Mouse (Mus musculus): ENCODE measurements around the gene Siva1. TPM values are rescaled to one million over a fixed set of nuclear protein-coding genes. Genes with fewer than 3 reads are reported as not detected.

Siva1 gene
- 176 and 229 TPM in 2 replicates for polyA plus RNA-seq (2012; rRNA removed)

GRCm38 (mm10) chr12:112644180-112644854 is at the start of gene Siva1:
TSS of gene Siva1 (plus strand) at chr12:112644679.

GRCm38 (mm10) chr12:112619686-112620353 is 24.7 kb upstream of the Siva1 start, which contains the start of gene Adssl1:
TSS of gene Adssl1 (plus strand) at chr12:112620045.

GRCm38 (mm10) chr12:112674132-112675011 is 29.9 kb downstream of the Siva1 start, which contains the start of gene Akt1:
TSS of gene Akt1 (minus strand) at chr12:112674884.

GRCm38 (mm10) chr12:112678555-112679026 is 34.1 kb downstream of the Siva1 start, which contains the start of gene Zbtb42:
TSS of gene Zbtb42 (plus strand) at chr12:112678828.

Other genes with a start within 250 kb of the Siva1 start
- gene A530016L24Rik, start 155.2 kb upstream of the Siva1 start, polyA plus RNA-seq (2012; rRNA removed): 0.19 and 0.20 TPM in 2 replicates
- 3.4 and 3.5 TPM in 2 replicates for gene Tmem179, start 127.9 kb upstream of the Siva1 start, polyA plus RNA-seq (2012; rRNA removed)
- 9.1 and 11.1 TPM in 2 replicates for gene Inf2, start 55.9 kb upstream of the Siva1 start, polyA plus RNA-seq (2012; rRNA removed)
- gene Adssl1, start 24.6 kb upstream of the Siva1 start, polyA plus RNA-seq (2012; rRNA removed): 3.6 and 6.0 TPM in 2 replicates
- gene Akt1, start 30.2 kb downstream of the Siva1 start, polyA plus RNA-seq (2012; rRNA removed): 229 and 233 TPM in 2 replicates
- gene Zbtb42, start 34.1 kb downstream of the Siva1 start, polyA plus RNA-seq (2012; rRNA removed): 4.9 and 5.7 TPM in 2 replicates
- gene Cep170b, start 75.8 kb downstream of the Siva1 start, polyA plus RNA-seq (2012; rRNA removed): 15.5 and 21.9 TPM in 2 replicates
- 3.3 and 4.7 TPM in 2 replicates for gene Pld4, start 116.0 kb downstream of the Siva1 start, polyA plus RNA-seq (2012; rRNA removed)
- gene Ahnak2, start 158.0 kb downstream of the Siva1 start, polyA plus RNA-seq (2012; rRNA removed): 0.29 and 0.41 TPM in 2 replicates
- gene Clba1, start 164.3 kb downstream of the Siva1 start, polyA plus RNA-seq (2012; rRNA removed): 5.9 and 10.5 TPM in 2 replicates
- gene Cdca4, start 184.7 kb downstream of the Siva1 start, polyA plus RNA-seq (2012; rRNA removed): 71.8 and 101 TPM in 2 replicates
- 0.08 and 0.10 TPM in 2 replicates for gene Gpr132, start 223.5 kb downstream of the Siva1 start, polyA plus RNA-seq (2012; rRNA removed)